Mouse (Mus musculus) hindbrain, embryonic 14.5 days (tissue): ENCODE measurements around the gene Stac3. TPM values are rescaled to one million over a fixed set of nuclear protein-coding genes. Genes with fewer than 3 reads are reported as not detected.

ENCODE experiments used
- ATAC-seq: fragments of 200-750 bp; cut with Nextera tagmentation; 2 replicates; pipeline ENCODE4 v1.8.0; 2017; ENCODE audit warnings: moderate number of reproducible peaks, mild to moderate bottlenecking, moderate TSS enrichment, moderate library complexity; ENCODE audit not compliant: low FRiP score
- DNase-seq: peaks from one replicate; pipeline ENCODE4 v3.0.0-alpha.2; 2015; ENCODE audit warnings: low spot score
- H3K27ac ChIP-seq: fragments of 300-500 bp; sonication (generic); 2 replicates; pipeline ENCODE4 v1.5.1; 2014; ENCODE audit warnings: mild to moderate bottlenecking, moderate library complexity
- H3K27me3 ChIP-seq: fragments of 300-500 bp; sonication (generic); 2 replicates; pipeline ENCODE4 v1.6.1; 2014; ENCODE audit warnings: mild to moderate bottlenecking, low read length, mixed read lengths; ENCODE audit not compliant: control insufficient read depth, insufficient read depth
- H3K36me3 ChIP-seq: fragments of 300-500 bp; sonication (generic); replicated peaks from 2 replicates; pipeline ENCODE4 v1.6.1; 2014; ENCODE audit not compliant: control insufficient read depth, insufficient read depth
- H3K4me1 ChIP-seq: fragments of 300-500 bp; sonication (generic); replicated peaks from 2 replicates; pipeline ENCODE4 v1.6.1; 2014; ENCODE audit warnings: antibody characterized with exemption, low read length, mixed read lengths; ENCODE audit not compliant: control insufficient read depth, insufficient read depth
- H3K4me2 ChIP-seq: fragments of 300-500 bp; sonication (generic); replicated peaks from 2 replicates; pipeline ENCODE4 v1.6.1; 2014; ENCODE audit warnings: mild to moderate bottlenecking, moderate library complexity
- H3K4me3 ChIP-seq: fragments of 300-500 bp; sonication (generic); replicated peaks from 2 replicates; pipeline ENCODE4 v1.5.1; 2014; ENCODE audit warnings: mild to moderate bottlenecking, low read length
- H3K9ac ChIP-seq: fragments of 300-500 bp; sonication (generic); 2 replicates; pipeline ENCODE4 v1.6.1; 2014
- H3K9me3 ChIP-seq: fragments of 300-500 bp; sonication (generic); 2 replicates; pipeline ENCODE4 v1.6.1; 2016; ENCODE audit warnings: low read length; ENCODE audit not compliant: control insufficient read depth
- WGBS: fragments of 180-500 bp; shearing (Covaris S2); extraction: QIAGEN DNeasy Blood & Tissue Kit; methylation state at CpG from one replicate; pipeline ENCODE4 v1.1.7; 2014; 5-methylcytosine and 5-hydroxymethylcytosine counted together
- polyA plus RNA-seq: library from polyadenylated mRNA; unstranded; fragments of >200 nt; fragmentation: Nextera tagmentation; extraction: Ambion mirVana; gene quantifications from 2 replicates; pipeline ENCODE4 v1.2.1, GENCODE M21; 2014

Stac3 gene
- polyA plus RNA-seq, 1 experiment from 2014 or later: not detected

GRCm38 (mm10) chr10:127520714-127521357, 19.4 kb downstream of the Stac3 start:
- 80% methylated on average over 20 of the region's 20 CpGs for WGBS
- DNase-seq (no peak), ATAC-seq (no peak)
- Histone ChIP-seq H3K27ac (no peak overlapping the region), H3K9me3 (no peaks in the 10 kb centered on the region), H3K27me3 (peaks cover 10% of the 10 kb centered on the region; the same call in 1 of the 2 replicates), H3K4me1 (peaks cover 40% of the 10 kb centered on the region), H3K36me3 (peaks cover 11% of the 10 kb centered on the region; the same call in 1 of the 2 replicates), H3K9ac (no peak overlapping the region), H3K4me3 (no peak overlapping the region), H3K4me2 (peak overlapping the region; percentile 77)

GRCm38 (mm10) chr10:127521611-127522080, 20.2 kb downstream of the Stac3 start:
- peak overlapping the region; percentile 39 for H3K4me3 ChIP-seq
- H3K27me3 ChIP-seq: peaks cover 18% of the 10 kb centered on the region
- H3K27ac ChIP-seq: no peak overlapping the region
- peak overlapping the region; percentile 50 for H3K9ac ChIP-seq
- ATAC-seq (no peak), DNase-seq (no peak)
- peaks cover 11% of the 10 kb centered on the region; the same call in 1 of the 2 replicates for H3K36me3 ChIP-seq
- WGBS: 13% methylated on average over 12 of the region's 12 CpGs
- peak overlapping the region; percentile 77 for H3K4me2 ChIP-seq
- H3K9me3 ChIP-seq: no peaks in the 10 kb centered on the region
- peaks cover 41% of the 10 kb centered on the region for H3K4me1 ChIP-seq

- DNase-seq (peak; percentile 99), ATAC-seq (peak; percentile 32; the same call in 1 of the 2 replicates)
- H3K36me3 ChIP-seq: peaks cover 11% of the 10 kb centered on the region; the same call in 1 of the 2 replicates
- H3K27me3 ChIP-seq: peaks cover 22% of the 10 kb centered on the region
- whole genome bisulfite sequencing: 1% methylated on average over 21 of the region's 21 CpGs
- peak within 1 kb of the TSS; percentile 39 for H3K4me3 ChIP-seq
- H3K4me2 ChIP-seq: peak within 1 kb of the TSS; percentile 77
- H3K9ac ChIP-seq: peak within 1 kb of the TSS; percentile 50
- peaks cover 41% of the 10 kb centered on the region for H3K4me1 ChIP-seq
- no peaks in the 10 kb centered on the region for H3K9me3 ChIP-seq
- no peak within 1 kb of the TSS for H3K27ac ChIP-seq
Measured at GRCm38 (mm10) chr10:127522088-127522581, 20.6 kb downstream of the Stac3 start, which contains the start of gene Shmt2. Gene Shmt2 (minus strand): TSS chr10:127522444.

GRCm38 (mm10) chr10:127524646-127525255, 23.3 kb downstream of the Stac3 start:
- Histone ChIP-seq H3K27me3 (peaks cover 38% of the 10 kb centered on the region), H3K4me3 (no peak overlapping the region), H3K9me3 (no peaks in the 10 kb centered on the region), H3K36me3 (no peaks in the 10 kb centered on the region), H3K4me2 (peak overlapping the region; percentile 84), H3K4me1 (peaks cover 64% of the 10 kb centered on the region), H3K9ac (no peak overlapping the region), H3K27ac (peak overlapping the region; percentile 86)
- DNase-seq (no peak), ATAC-seq (no peak)
- WGBS: 3% methylated on average over 23 of the region's 23 CpGs

- DNase-seq (no peak), ATAC-seq (no peak)
- peak overlapping the region; percentile 81 for H3K9ac ChIP-seq
- H3K27me3 ChIP-seq: peaks cover 43% of the 10 kb centered on the region
- H3K4me1 ChIP-seq: peaks cover 77% of the 10 kb centered on the region
- H3K27ac ChIP-seq: peak overlapping the region; percentile 86
- WGBS: 3% methylated on average over 26 of the region's 26 CpGs
- peak overlapping the region; percentile 65 for H3K4me3 ChIP-seq
- H3K36me3 ChIP-seq: no peaks in the 10 kb centered on the region
- H3K4me2 ChIP-seq: peak overlapping the region; percentile 84
- no peaks in the 10 kb centered on the region for H3K9me3 ChIP-seq
Measured at GRCm38 (mm10) chr10:127526048-127526447, 24.6 kb downstream of the Stac3 start.

GRCm38 (mm10) chr10:127526681-127527080, 25.2 kb downstream of the Stac3 start:
- Histone ChIP-seq H3K4me1 (peaks cover 77% of the 10 kb centered on the region), H3K4me3 (peak overlapping the region; percentile 65), H3K4me2 (peak overlapping the region; percentile 84), H3K9me3 (no peaks in the 10 kb centered on the region), H3K27me3 (peaks cover 43% of the 10 kb centered on the region), H3K9ac (peak overlapping the region; percentile 81), H3K36me3 (no peaks in the 10 kb centered on the region), H3K27ac (peak overlapping the region; percentile 86)
- DNase-seq (no peak), ATAC-seq (no peak)
- under 1% methylated on average over 26 of the region's 26 CpGs for WGBS

GRCm38 (mm10) chr10:127527481-127527880, 26.0 kb downstream of the Stac3 start:
- Histone ChIP-seq H3K27me3 (peaks cover 43% of the 10 kb centered on the region), H3K27ac (peak overlapping the region; percentile 86), H3K4me1 (peaks cover 74% of the 10 kb centered on the region), H3K9me3 (no peaks in the 10 kb centered on the region), H3K4me3 (peak overlapping the region; percentile 65), H3K4me2 (peak overlapping the region; percentile 84), H3K9ac (peak overlapping the region; percentile 81), H3K36me3 (no peaks in the 10 kb centered on the region)
- ATAC-seq (peak; percentile 36), DNase-seq (no peak)
- 1% methylated on average over 17 of the region's 17 CpGs for WGBS

GRCm38 (mm10) chr10:127530945-127531344, 29.5 kb downstream of the Stac3 start:
- Histone ChIP-seq H3K9me3 (no peaks in the 10 kb centered on the region), H3K4me3 (peak overlapping the region; percentile 65), H3K27me3 (peaks cover 41% of the 10 kb centered on the region), H3K4me2 (peak overlapping the region; percentile 84), H3K4me1 (peaks cover 75% of the 10 kb centered on the region), H3K27ac (peak overlapping the region; percentile 86), H3K36me3 (no peaks in the 10 kb centered on the region), H3K9ac (peak overlapping the region; percentile 81)
- WGBS: 2% methylated on average over 15 of the region's 25 CpGs
- no peak for ATAC-seq
- no peak for DNase-seq

- H3K27ac ChIP-seq: peak overlapping the region; percentile 86
- peak overlapping the region; percentile 65 for H3K4me3 ChIP-seq
- no peaks in the 10 kb centered on the region for H3K36me3 ChIP-seq
- ATAC-seq: no peak
- WGBS: 4% methylated on average over 4 of the region's 4 CpGs
- H3K4me1 ChIP-seq: peaks cover 75% of the 10 kb centered on the region
- H3K27me3 ChIP-seq: peaks cover 37% of the 10 kb centered on the region
- H3K4me2 ChIP-seq: peak overlapping the region; percentile 84
- peak overlapping the region; percentile 81 for H3K9ac ChIP-seq
- DNase-seq: no peak
- no peaks in the 10 kb centered on the region for H3K9me3 ChIP-seq
Measured at GRCm38 (mm10) chr10:127531548-127531947, 30.1 kb downstream of the Stac3 start.
